Mouse (Mus musculus) spleen, adult 2 months (tissue): ENCODE data around the gene Ptprn2.

Experiments
- CTCF ChIP-seq: fragments of 200-500 bp; IDR thresholded peaks from 2 replicates; pipeline ENCODE4 v1.5.1; 2011; ENCODE audit warnings: mild to moderate bottlenecking, inconsistent platforms; ENCODE audit not compliant: insufficient read depth, insufficient read length, insufficient replicate concordance; ENCODE audit errors: extremely low read depth
- POLR2A ChIP-seq: fragments of 200-500 bp; IDR thresholded peaks from 2 replicates; pipeline ENCODE4 v1.6.1; 2011; ENCODE audit warnings: low read depth, low read length, inconsistent platforms

- TF ChIP-seq POLR2A (no peak), CTCF (no peak)
Observed at GRCm38 (mm10) chr12:117034506-117034905, 549.0 kb downstream of the Ptprn2 start.
